In genomic region chr10:75779206-75780174, GRCm38 (mm10) we compare ENCODE assay signal across 10 mouse cellular contexts. TPM values are rescaled to one million over a fixed set of nuclear protein-coding genes. Genes with fewer than 3 reads are reported as not detected.
DNase-seq lines count a peak whose midpoint lies in the region; ATAC-seq lines count a peak whose summit lies in the region.
"Had no signal": no experiment of that assay in that cellular context is flagged by ENCODE, and none has a peak within 500 bp of the region (broad histone marks: within the 10 kb centered on the region; RNA-seq: fewer than 3 reads in every experiment).

No protein-coding gene starts in this region.

- 33% methylated on average over 15 of the region's 15 CpGs for WGBS in liver, embryonic 12.5 days (ENCODE audit: insufficient replicate concordance)
- WGBS in forebrain, embryonic 14.5 days, result 36% methylated on average over 15 of the region's 15 CpGs

- ATAC-seq in liver, embryonic 12.5 days, result no peak
- ATAC-seq in forebrain, embryonic 14.5 days, result no peak
- no peak for ATAC-seq in frontal cortex, adult (ENCODE audit: low TSS enrichment)

- H3K36me3 ChIP-seq in liver, embryonic 12.5 days, result no peaks in the 10 kb centered on the region
- H3K36me3 ChIP-seq in forebrain, embryonic 14.5 days (ENCODE audit: control insufficient read depth, insufficient read depth, low read length), result no peaks in the 10 kb centered on the region
- H3K36me3 ChIP-seq: hindbrain, embryonic 15.5 days had no signal

- H3K4me1 ChIP-seq in liver, embryonic 12.5 days, result 0 out of 2 replicates have a peak, but pooled peaks cover 3% of the 10 kb centered on the region
- H3K4me1 ChIP-seq in forebrain, embryonic 14.5 days (ENCODE audit: control insufficient read depth, insufficient read depth, low read length), result peaks cover 9% of the 10 kb centered on the region; the same call in 1 of the 2 replicates

- H3K27ac ChIP-seq in liver, embryonic 12.5 days, result no peak overlapping the region
- H3K27ac ChIP-seq in forebrain, embryonic 14.5 days (ENCODE audit: low read depth, low read length), result no peak overlapping the region
- H3K27ac ChIP-seq: hindbrain, embryonic 15.5 days had no signal

- H3K4me3 ChIP-seq in liver, embryonic 12.5 days, result no peak overlapping the region
- no peak overlapping the region for H3K4me3 ChIP-seq in forebrain, embryonic 14.5 days (ENCODE audit: low read depth, low read length)
- H3K4me3 ChIP-seq: myocyte had no signal

- peak; percentile 30 for DNase-seq in adrenal gland, postnatal 14 days
- DNase-seq in adrenal gland, adult 8-10 months, result no peak
- peak; percentile 53 for DNase-seq in urinary bladder, postnatal 14 days (ENCODE audit: low spot score)
- DNase-seq in urinary bladder, postnatal 10 days (ENCODE audit: low spot score), result no peak
- DNase-seq in left cerebral cortex, adult 9 months (ENCODE audit: low spot score in 2 of 2), result no peak
- DNase-seq in forebrain, embryonic 14.5 days (ENCODE audit: low spot score), result no peak

- peak overlapping the region; percentile 60 for H3K4me2 ChIP-seq in liver, embryonic 12.5 days
- H3K4me2 ChIP-seq in forebrain, embryonic 14.5 days (ENCODE audit: low read length), result no peak overlapping the region

- no peaks in the 10 kb centered on the region for H3K9me3 ChIP-seq in liver, embryonic 12.5 days (replicated peaks)
- H3K9me3 ChIP-seq in forebrain, embryonic 14.5 days (replicated peaks; ENCODE audit: control insufficient read depth, low read length), result no peaks in the 10 kb centered on the region
- H3K9me3 ChIP-seq: hindbrain, embryonic 15.5 days had no signal

- H3K27me3 ChIP-seq in liver, embryonic 12.5 days (replicated peaks), result peaks cover 83% of the 10 kb centered on the region
- peaks cover 10% of the 10 kb centered on the region; the same call in 1 of the 2 replicates for H3K27me3 ChIP-seq in forebrain, embryonic 14.5 days (replicated peaks; ENCODE audit: control insufficient read depth, insufficient read depth, low read length)

- H3K9ac ChIP-seq in liver, embryonic 12.5 days, result no peak overlapping the region
- H3K9ac ChIP-seq in forebrain, embryonic 14.5 days (ENCODE audit: low read length), result no peak overlapping the region
- H3K9ac ChIP-seq: hindbrain, embryonic 15.5 days had no signal

RNA-seq across cellular contexts. Expression of gene Gm20441, which starts 1.3 kb away (rescaled TPM):
- total RNA-seq in adrenal gland, postnatal 14 days (2021), result not detected in 2 replicates
- total RNA-seq in adrenal gland, adult 8-10 months (2022), result not detected
- polyA plus RNA-seq in liver, embryonic 12.5 days (2016; fragmentation: Nextera tagmentation; extraction: Ambion mirVana), result 0.19 TPM in 1 of 2 replicates, not detected in the other
- polyA plus RNA-seq in forebrain, embryonic 14.5 days (2014; fragmentation: Nextera tagmentation; extraction: Ambion mirVana), result 0.34 TPM in 1 of 2 replicates, not detected in the other
- polyA plus RNA-seq: hindbrain, embryonic 15.5 days; myocyte had no signal

RNA-seq across cellular contexts. Expression of gene Gstt3, which starts 1.7 kb away (rescaled TPM):
- total RNA-seq in adrenal gland, postnatal 14 days (2021), result 20.2 and 21.2 TPM in 2 replicates
- 10 to 100 TPM; 28.7 to 37.8 (median 34.4) TPM for total RNA-seq in adrenal gland, adult 8-10 months (2022)
- 5.9 and 6.7 TPM in 2 replicates for polyA plus RNA-seq in liver, embryonic 12.5 days (2016; fragmentation: Nextera tagmentation; extraction: Ambion mirVana)
- 0.67 and 1.2 TPM in 2 replicates for polyA plus RNA-seq in forebrain, embryonic 14.5 days (2014; fragmentation: Nextera tagmentation; extraction: Ambion mirVana)

RNA-seq across cellular contexts. Expression of gene Ddt, which starts 6.3 kb away (rescaled TPM):
- total RNA-seq in adrenal gland, postnatal 14 days (2021), result 210 and 231 TPM in 2 replicates
- total RNA-seq in adrenal gland, adult 8-10 months (2022), result 100 to 1,000 TPM in 2 of 4 experiments, 10 to 100 TPM in 2; 85.8 to 143 (median 110) TPM
- 163 and 171 TPM in 2 replicates for polyA plus RNA-seq in liver, embryonic 12.5 days (2016; fragmentation: Nextera tagmentation; extraction: Ambion mirVana)
- polyA plus RNA-seq in forebrain, embryonic 14.5 days (2014; fragmentation: Nextera tagmentation; extraction: Ambion mirVana), result 65.1 and 79.7 TPM in 2 replicates

RNA-seq across cellular contexts. Expression of gene Cabin1, which starts 15.3 kb away (rescaled TPM):
- 34.2 and 36.2 TPM in 2 replicates for total RNA-seq in adrenal gland, postnatal 14 days (2021)
- total RNA-seq in adrenal gland, adult 8-10 months (2022), result 10 to 100 TPM; 35.7 to 69.0 (median 43.8) TPM
- polyA plus RNA-seq in liver, embryonic 12.5 days (2016; fragmentation: Nextera tagmentation; extraction: Ambion mirVana), result 23.7 and 24.4 TPM in 2 replicates
- polyA plus RNA-seq in forebrain, embryonic 14.5 days (2014; fragmentation: Nextera tagmentation; extraction: Ambion mirVana), result 32.0 and 40.5 TPM in 2 replicates

RNA-seq across cellular contexts. Expression of gene Gstt1, which starts 18.9 kb away (rescaled TPM):
- total RNA-seq in adrenal gland, postnatal 14 days (2021), result 69.1 and 93.9 TPM in 2 replicates
- 10 to 100 TPM; 49.4 to 80.4 (median 66.3) TPM for total RNA-seq in adrenal gland, adult 8-10 months (2022)
- 38.4 and 38.5 TPM in 2 replicates for polyA plus RNA-seq in liver, embryonic 12.5 days (2016; fragmentation: Nextera tagmentation; extraction: Ambion mirVana)
- 11.5 and 13.0 TPM in 2 replicates for polyA plus RNA-seq in forebrain, embryonic 14.5 days (2014; fragmentation: Nextera tagmentation; extraction: Ambion mirVana)

Comparison
In these comparisons a context has a peak if more than half of its experiments do, and no peak if none do; other contexts are left out.
1. DNase-seq: peak in adrenal gland, postnatal 14 days (single experiment) and urinary bladder, postnatal 14 days (single experiment); none in adrenal gland, adult 8-10 months (single experiment), urinary bladder, postnatal 10 days (single experiment), left cerebral cortex, adult 9 months (0 of 2) and forebrain, embryonic 14.5 days (single experiment).